Mouse (Mus musculus) heart, postnatal 0 days (tissue): Measurements from ENCODE around the gene Nr2f6.

ENCODE experiments used
- CTCF ChIP-seq: IDR thresholded peaks from 2 replicates; pipeline ENCODE4 v1.5.1; 2016; ENCODE audit warnings: antibody characterized with exemption, control low read depth, low read depth
- EP300 ChIP-seq: IDR thresholded peaks from 2 replicates; pipeline ENCODE4 v1.6.1; 2016; ENCODE audit warnings: antibody characterized with exemption, low read depth

DNA sequence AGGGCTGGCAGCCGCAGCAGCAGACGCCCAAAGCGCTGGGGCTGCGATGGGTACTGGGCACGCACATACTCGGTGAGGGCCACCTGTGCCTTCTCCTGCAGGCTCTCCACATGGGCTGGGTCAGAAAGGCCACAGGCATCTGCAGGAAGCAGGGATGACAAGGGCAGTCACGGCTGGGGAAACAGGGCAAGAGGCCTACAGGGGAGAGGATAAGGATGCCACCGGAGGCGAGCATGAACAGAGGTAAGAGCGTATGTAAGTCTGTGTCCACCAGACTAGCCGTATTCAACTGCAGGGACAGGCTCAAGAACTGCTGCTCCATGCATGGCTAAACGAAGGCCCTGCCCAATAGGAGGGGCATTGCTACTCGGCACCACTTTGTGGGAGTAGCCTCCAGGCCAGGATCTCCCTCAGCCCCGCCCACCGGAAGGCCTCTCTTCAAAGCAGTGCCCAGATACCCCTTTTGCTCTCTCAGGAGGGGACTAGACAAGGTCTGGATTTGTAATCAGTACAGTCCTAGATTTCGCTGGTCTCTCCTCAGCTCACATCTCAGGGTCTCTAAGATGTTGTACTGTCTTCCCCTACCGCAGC is 7.0 kb downstream of the Nr2f6 start:
- TF ChIP-seq CTCF (no peak), EP300 (no peak)
